Mouse (Mus musculus): ENCODE results near the gene Cdc42ep5.

The Cdc42ep5 gene

GRCm38 (mm10) chr7:4145552-4146190 lies 19.0 kb downstream of the Cdc42ep5 start:
- peak; percentile 76 for DNase-seq

DNA sequence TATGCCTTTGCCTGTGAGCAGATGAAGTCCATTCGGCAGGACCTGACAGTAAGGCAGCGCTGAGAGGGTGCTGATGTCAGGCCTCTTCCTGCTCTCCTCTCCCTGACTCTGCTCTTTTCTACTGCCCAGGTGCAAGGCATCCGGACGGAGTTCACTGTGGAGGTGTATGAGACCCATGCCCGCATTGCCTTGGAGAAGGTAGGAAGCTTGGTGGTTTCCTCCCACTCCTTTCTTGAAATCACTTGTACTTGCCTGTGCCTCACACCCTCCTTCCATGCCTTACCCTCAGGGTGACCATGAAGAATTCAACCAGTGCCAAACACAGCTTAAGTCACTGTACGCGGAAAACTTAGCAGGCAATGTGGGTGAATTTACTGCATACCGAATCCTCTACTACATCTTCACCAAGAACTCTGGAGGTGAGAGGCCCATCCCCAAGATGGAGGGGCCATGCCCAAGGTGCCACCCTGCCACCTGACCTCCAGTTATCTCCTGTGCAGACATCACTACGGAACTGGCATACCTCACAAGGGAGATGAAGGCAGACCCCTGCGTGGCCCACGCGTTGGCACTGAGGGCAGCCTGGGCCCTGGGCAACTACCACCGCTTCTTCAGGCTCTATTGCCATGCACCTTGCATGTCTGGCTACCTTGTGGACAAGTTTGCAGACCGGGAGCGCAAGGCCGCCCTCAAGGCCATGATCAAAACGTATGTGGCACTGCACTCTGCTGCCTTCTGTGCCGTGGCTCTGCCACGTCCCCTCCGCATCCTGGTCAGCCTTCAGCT lies 19.7 kb downstream of the Cdc42ep5 start:
- DNase-seq = no peak

DNA sequence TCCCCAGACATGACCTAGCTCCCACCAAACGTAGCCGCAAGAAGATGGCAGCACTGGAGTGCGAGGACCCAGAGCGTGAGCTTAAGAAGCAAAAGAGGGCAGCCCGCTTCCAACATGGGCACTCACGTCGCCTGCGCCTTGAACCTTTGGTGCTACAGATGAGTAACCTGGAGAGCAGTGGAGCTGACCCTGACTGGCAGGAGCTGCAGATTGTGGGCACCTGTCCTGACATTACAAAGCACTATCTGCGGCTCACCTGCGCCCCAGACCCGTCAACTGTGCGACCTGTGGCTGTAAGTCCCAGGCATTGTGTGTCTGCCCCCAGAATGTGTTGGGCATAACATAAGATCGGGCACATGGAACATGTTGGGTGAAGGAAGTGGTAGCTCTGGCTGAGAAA lies 20.6 kb downstream of the Cdc42ep5 start:
- no peak for DNase-seq

GRCm38 (mm10) chr7:4143506-4143905 lies 21.2 kb downstream of the Cdc42ep5 start:
- DNase-seq = no peak

- no peak for DNase-seq
Measured at GRCm38 (mm10) chr7:4142796-4143445, 21.7 kb downstream of the Cdc42ep5 start.

- DNase-seq = no peak
Measured at GRCm38 (mm10) chr7:4141648-4142325, 22.9 kb downstream of the Cdc42ep5 start.

DNA sequence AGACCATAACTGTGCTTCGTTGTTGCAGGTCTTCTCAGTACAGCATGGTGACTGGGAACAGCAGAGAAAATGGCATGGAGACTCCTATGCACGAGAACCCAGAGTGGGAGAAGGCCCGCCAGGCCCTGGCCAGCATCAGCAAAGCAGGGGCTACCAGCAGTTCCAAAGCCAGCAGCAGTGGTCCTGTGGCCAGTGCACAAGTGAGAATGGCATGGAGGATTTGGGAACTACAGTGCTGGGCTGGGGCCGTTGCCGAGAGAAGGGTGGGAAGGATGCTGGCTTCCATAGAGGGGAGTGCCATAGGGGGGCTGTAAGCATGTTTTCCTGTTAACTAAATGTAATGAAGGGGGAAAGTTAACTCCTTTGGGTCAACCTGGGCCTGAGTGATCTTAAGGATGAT lies 25.3 kb downstream of the Cdc42ep5 start:
- no peak for DNase-seq

DNA sequence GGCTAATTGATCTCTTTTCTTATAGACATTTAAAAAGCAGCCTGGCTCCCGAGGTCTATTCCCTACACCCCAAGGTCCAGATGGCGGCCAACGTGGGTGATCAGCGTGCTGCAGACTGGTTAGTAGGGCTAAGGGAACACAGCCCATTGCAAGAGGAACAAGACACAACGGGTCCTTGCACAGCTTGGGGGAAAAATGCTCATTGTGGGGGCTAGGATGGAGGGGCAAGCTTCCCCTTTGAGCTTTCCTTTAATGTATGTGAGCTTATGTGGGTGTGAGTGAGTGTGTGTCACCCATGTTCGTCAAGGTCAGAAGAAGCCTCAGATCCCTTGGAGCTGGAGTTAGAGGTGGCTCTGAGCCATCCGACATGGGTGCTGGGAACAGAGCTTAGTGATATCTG lies 26.0 kb downstream of the Cdc42ep5 start:
- DNase-seq = no peak

DNA sequence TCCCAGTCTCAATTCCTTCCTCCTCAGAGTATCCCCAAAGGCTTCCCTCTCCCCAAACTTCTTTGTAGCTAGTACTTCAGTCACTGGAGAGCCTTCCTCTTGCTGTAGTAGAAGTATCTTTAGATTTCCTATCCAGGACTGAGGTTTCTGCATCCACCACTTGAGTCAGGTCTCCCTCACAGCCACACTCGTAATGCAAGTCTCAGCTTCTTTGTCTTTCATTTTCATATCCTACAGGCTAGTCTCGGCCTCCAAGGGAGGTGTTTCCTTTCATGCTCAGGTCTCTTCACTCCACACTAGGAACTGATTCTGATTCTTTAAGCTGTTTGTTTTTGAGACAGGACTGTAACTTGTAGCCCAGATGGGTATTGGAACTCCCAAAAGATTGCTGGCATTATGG lies 26.5 kb downstream of the Cdc42ep5 start:
- no peak for DNase-seq

DNA sequence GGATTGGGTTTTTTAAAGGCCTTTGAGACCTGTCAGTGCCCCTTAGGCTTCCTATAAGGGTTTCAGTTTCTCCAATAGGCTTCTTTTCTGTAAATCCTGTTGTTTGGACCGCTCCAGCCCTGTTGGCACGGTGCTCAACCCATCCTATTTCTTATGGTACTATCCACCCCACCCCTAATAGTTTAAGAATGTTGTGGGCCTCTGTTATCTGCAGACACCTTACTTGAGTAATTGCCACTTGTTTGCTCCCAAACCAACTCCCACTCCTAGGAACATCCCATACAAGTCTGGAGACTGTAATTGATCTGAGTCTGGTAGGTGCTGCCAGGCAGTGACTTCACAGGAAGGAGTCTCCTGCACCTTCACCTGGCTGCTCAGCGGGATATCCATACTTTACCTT lies 26.9 kb downstream of the Cdc42ep5 start:
- DNase-seq = no peak

- DNase-seq = peak; percentile 99
Measured at GRCm38 (mm10) chr7:4136771-4137531, 27.7 kb downstream of the Cdc42ep5 start, which contains the start of gene Leng8. Leng8 (plus strand) TSS chr7:4137039.

DNA sequence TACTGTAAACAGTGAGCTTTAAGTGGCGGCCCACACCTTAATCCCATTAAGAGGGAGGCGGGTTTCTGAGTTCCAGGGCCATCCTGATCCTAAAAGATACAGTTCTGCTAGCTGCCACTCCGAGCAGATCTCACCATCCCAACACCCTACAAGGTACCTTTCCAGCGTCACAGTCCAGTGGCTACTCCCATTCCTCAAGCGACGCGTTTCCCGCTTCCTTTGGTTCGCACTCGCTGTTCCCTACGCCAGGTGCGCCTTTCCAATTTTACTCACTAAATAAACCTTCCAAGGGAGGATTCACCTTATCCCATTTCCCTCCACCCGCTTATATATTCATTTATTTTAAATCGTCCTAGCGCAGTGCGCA lies 28.3 kb downstream of the Cdc42ep5 start:
- no peak for DNase-seq

DNA sequence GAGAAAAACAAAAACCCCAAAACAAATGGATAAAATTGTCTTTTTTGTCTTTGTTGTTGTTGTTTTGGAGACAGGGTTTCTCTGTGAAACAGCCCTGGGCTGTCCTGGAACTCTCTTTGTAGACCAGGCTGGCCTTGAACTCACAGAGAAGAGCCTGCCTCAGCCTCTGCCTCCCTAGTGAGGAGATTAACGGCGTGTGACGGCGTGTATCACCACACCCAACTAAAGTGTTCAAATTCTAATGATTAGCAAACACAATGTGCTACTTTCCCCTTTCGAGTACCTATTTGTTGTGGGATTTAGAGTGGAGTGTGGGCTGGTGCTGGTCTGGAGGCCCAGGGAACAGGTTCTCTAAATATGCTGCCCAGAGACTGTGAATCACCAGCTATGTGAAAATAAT lies 29.7 kb downstream of the Cdc42ep5 start:
- DNase-seq = no peak

GRCm38 (mm10) chr7:4132998-4133397 lies 31.7 kb downstream of the Cdc42ep5 start:
- no peak for DNase-seq

- no peak for DNase-seq
Measured at GRCm38 (mm10) chr7:4132581-4132980, 32.1 kb downstream of the Cdc42ep5 start.

GRCm38 (mm10) chr7:4131964-4132363 lies 32.7 kb downstream of the Cdc42ep5 start:
- DNase-seq = no peak

- DNase-seq = peak; percentile 87
Measured at GRCm38 (mm10) chr7:4130686-4131452, 33.8 kb downstream of the Cdc42ep5 start.

DNA sequence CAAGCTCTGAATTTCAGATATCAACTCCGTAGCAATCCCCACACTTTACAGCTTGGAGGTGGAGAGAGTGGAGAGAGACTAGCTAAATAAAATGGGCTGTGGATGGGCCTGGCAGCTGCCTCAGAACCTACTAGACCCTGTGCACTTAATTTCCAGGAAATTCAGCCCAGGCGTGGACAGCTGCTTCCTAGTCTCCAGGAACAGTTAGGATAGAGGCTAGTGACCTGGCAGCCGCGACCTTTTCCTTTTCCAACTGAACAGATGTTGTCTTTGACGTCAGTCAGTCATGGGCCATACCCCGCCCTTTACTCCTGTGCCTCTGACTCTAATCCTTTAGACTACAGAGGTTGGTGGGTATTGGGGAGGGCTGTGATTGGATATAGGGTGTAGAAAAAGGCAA lies 35.8 kb downstream of the Cdc42ep5 start:
- DNase-seq = peak; percentile 54

DNA sequence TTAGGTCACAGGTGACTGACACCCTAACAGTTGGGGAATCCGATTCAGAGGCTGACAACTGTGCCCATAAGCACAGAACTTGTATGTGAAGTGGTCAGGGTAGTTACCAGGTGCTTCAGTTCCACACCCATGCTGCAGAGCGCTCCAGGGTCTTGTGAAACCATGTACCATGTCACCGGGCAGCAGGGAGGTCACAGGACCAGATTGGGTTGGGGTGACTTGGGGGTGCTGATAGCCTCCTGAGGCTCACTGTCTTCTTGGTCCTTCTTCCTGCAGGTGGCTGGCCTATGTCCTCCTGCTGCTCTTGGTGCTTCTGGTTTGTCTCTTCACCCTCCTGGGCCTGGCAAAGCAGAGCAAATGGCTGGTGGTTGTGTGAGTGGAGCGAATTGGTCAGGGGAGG lies 36.8 kb downstream of the Cdc42ep5 start:
- no peak for DNase-seq

DNA sequence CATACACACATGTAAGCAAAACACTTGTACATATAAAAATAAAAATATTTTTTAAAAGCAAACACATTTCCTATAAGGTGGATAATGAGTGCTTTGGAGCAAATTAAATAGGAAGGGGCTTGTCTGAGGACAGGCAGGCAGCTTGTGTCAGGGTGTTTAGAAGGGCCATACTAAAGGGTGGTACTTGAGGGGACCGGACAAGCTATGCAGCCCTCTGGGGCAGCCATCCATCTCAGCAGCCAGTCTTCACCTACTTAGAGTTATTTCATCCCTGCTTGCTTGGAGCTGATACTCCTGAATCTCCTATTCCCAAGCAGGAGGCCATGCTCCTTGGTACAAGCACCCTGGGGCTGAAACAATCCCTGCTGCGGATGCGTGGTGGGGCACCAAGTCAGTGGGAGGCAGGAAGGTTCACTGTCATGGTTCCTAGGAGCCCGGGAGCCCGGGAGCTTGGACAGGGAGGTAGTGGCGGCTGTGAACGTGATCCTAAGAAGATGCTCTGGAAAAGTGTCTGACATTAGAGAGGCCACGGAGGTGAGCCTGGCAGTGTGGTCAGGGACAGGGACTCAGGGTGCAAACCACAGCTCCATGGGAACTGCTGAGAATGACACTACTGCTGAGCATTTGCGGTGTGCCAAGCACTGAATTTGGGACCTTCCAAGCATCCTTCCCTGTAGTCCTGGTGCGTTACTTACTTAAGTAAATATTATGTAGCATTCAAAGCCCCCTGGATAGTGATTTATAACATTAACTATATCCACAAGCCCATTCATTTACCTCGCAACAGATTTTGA lies 37.5 kb downstream of the Cdc42ep5 start:
- no peak for DNase-seq

DNA sequence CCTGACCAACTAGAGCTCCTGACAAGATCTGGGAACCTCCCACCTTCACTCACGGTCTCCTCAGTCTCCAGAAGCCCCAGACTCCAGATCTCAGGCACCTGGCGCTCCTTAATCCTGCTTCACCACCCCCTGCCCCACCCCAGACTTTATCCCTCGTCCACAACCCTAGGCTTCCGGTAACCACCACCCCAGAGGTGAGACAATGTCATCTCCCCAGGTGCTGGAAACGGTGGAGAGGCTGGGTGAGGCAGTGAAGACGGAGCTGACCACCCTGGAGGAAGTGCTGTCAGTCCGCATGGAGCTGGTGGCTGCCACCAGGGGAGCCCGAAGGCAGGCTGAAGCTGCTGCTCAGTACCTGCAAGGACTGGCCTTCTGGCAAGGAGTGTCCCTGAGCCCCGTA lies 39.4 kb downstream of the Cdc42ep5 start:
- no peak for DNase-seq

Data from lung, postnatal 10 days (tissue).